Mouse (Mus musculus) stomach, postnatal 0 days (tissue): ENCODE measurements around the gene Prnd.

Experiments
- CTCF ChIP-seq: IDR thresholded peaks from 2 replicates; pipeline ENCODE4 v1.5.1; 2016; ENCODE audit warnings: antibody characterized with exemption, low read depth, mild to moderate bottlenecking, moderate library complexity
- EP300 ChIP-seq: optimal IDR thresholded peaks from 2 replicates; pipeline ENCODE3; 2016; ENCODE audit warnings: antibody characterized with exemption

DNA sequence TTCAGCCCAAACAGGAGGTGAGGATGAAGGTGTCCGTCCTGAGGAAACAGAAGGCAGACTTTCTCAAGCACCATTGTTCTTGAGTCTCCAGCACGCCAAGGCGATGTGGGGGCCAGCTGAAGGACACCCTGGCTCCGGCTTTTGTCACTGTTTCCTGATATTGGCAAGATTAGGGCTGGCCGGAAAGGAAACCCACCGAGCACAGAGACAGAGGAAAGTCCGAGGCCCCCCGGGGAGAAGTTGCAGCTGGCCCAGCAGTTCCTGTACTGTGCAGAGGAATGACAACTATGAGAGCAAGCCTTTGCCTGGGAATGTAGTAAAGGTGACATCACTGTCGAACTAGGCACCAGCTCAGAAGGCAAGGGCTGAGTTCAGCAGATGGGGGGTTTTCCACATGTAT lies 30.2 kb downstream of the Prnd start:
- TF ChIP-seq EP300 (peak; percentile 50), CTCF (no peak)
